Mouse (Mus musculus): ENCODE results near the gene Otos.

Gene Otos

GRCm38 (mm10) chr1:92648673-92649072 lies at the start of gene Otos:
TSS of gene Otos (minus strand) at chr1:92648841.
- DNase-seq (ENCODE audit: low spot score): peak; percentile 84

GRCm38 (mm10) chr1:92696848-92697247 lies 48.2 kb upstream of the Otos start:
- peak; percentile 89 for DNase-seq (ENCODE audit: low spot score)

- DNase-seq (ENCODE audit: low spot score): no peak
Observed at GRCm38 (mm10) chr1:92695751-92696150, 47.1 kb upstream of the Otos start.

- DNase-seq (ENCODE audit: low spot score): no peak
Observed at GRCm38 (mm10) chr1:92691166-92691844, 42.7 kb upstream of the Otos start.

- peak; percentile 23 for DNase-seq (ENCODE audit: low spot score)
Observed at GRCm38 (mm10) chr1:92686994-92687393, 38.4 kb upstream of the Otos start.

GRCm38 (mm10) chr1:92683151-92683550 lies 34.5 kb upstream of the Otos start:
- DNase-seq (ENCODE audit: low spot score): no peak

- DNase-seq (ENCODE audit: low spot score): peak; percentile 68
Observed at GRCm38 (mm10) chr1:92680668-92681603, 32.3 kb upstream of the Otos start.

- DNase-seq (ENCODE audit: low spot score): no peak
Observed at GRCm38 (mm10) chr1:92678757-92679156, 30.1 kb upstream of the Otos start.

GRCm38 (mm10) chr1:92676676-92676975 lies 28.0 kb upstream of the Otos start:
- no peak for DNase-seq (ENCODE audit: low spot score)

- no peak for DNase-seq (ENCODE audit: low spot score)
Observed at GRCm38 (mm10) chr1:92675932-92676675, 27.5 kb upstream of the Otos start.

- DNase-seq (ENCODE audit: low spot score): no peak
Observed at GRCm38 (mm10) chr1:92673258-92673782, 24.7 kb upstream of the Otos start.

- no peak for DNase-seq (ENCODE audit: low spot score)
Observed at GRCm38 (mm10) chr1:92671326-92671725, 22.7 kb upstream of the Otos start.

GRCm38 (mm10) chr1:92669430-92669829 lies 20.8 kb upstream of the Otos start:
- DNase-seq (ENCODE audit: low spot score): no peak

- no peak for DNase-seq (ENCODE audit: low spot score)
Observed at GRCm38 (mm10) chr1:92667106-92667505, 18.5 kb upstream of the Otos start.

- DNase-seq (ENCODE audit: low spot score): no peak
Observed at GRCm38 (mm10) chr1:92659392-92659791, 10.8 kb upstream of the Otos start.

GRCm38 (mm10) chr1:92657025-92657820 lies 8.6 kb upstream of the Otos start:
- DNase-seq (ENCODE audit: low spot score): peak; percentile 5

- no peak for DNase-seq (ENCODE audit: low spot score)
Observed at GRCm38 (mm10) chr1:92654676-92655075, 6.0 kb upstream of the Otos start.

- DNase-seq (ENCODE audit: low spot score): no peak
Observed at GRCm38 (mm10) chr1:92653179-92653578, 4.5 kb upstream of the Otos start.

GRCm38 (mm10) chr1:92651467-92651866 lies 2.8 kb upstream of the Otos start:
- DNase-seq (ENCODE audit: low spot score): no peak

- no peak for DNase-seq (ENCODE audit: low spot score)
Observed at GRCm38 (mm10) chr1:92648197-92648596, 444 bp downstream of the Otos start.

GRCm38 (mm10) chr1:92647752-92648151 lies 889 bp downstream of the Otos start:
- DNase-seq (ENCODE audit: low spot score): peak; percentile 90

- no peak for DNase-seq (ENCODE audit: low spot score)
Observed at GRCm38 (mm10) chr1:92647026-92647425, 1.6 kb downstream of the Otos start.

Measured in embryo, embryonic 10 days (tissue).